Mouse (Mus musculus) spleen, adult 2 months (tissue): ENCODE results near the gene Klhdc8a.

Experiments used
- CTCF ChIP-seq: fragments of 200-500 bp; IDR thresholded peaks from 2 replicates; pipeline ENCODE4 v1.5.1; 2011; ENCODE audit warnings: mild to moderate bottlenecking, inconsistent platforms; ENCODE audit not compliant: insufficient read depth, insufficient read length, insufficient replicate concordance; ENCODE audit errors: extremely low read depth
- POLR2A ChIP-seq: fragments of 200-500 bp; IDR thresholded peaks from 2 replicates; pipeline ENCODE4 v1.6.1; 2011; ENCODE audit warnings: low read depth, low read length, inconsistent platforms

DNA sequence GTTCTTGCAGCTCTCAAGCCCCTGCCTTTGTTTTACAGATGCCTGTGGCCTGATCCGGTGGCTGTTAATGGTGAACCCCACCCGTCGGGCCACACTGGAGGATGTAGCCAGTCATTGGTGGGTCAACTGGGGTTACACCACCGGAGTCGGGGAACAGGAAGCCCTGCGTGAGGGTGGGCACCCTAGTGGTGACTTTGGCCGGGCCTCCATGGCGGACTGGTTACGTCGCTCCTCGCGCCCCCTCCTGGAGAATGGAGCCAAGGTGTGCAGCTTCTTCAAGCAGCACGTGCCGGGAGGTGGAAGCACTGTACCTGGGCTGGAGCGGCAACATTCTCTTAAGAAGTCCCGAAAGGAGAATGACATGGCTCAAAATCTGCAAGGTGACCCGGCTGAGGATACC, 32.9 kb downstream of the Klhdc8a start:
- TF ChIP-seq CTCF: no peak
- no peak for TF ChIP-seq POLR2A
